Mouse (Mus musculus): ENCODE measurements around the gene Igsf21. TPM values are rescaled to one million over a fixed set of nuclear protein-coding genes. Genes with fewer than 3 reads are reported as not detected.

Gene Igsf21
- polyA plus RNA-seq, 1 experiment from 2014 or later, result 0.39 TPM

GRCm38 (mm10) chr4:140214406-140214805 is 32.2 kb downstream of the Igsf21 start:
- WGBS (ENCODE audit: insufficient replicate concordance), result 69% methylated on average over 14 of the region's 14 CpGs
- H3K27ac ChIP-seq (ENCODE audit: low read depth, low read length), result no peak overlapping the region
- H3K4me1 ChIP-seq (ENCODE audit: control insufficient read depth, insufficient read depth, low read length), result no peaks in the 10 kb centered on the region
- H3K9ac ChIP-seq (ENCODE audit: low read depth, low read length), result no peak overlapping the region
- H3K27me3 ChIP-seq (ENCODE audit: control insufficient read depth, insufficient read depth, low read length), result peaks cover 8% of the 10 kb centered on the region; the same call in 1 of the 2 replicates
- no peak for ATAC-seq (replicated peaks; ENCODE audit: insufficient number of reproducible peaks, low FRiP score, low TSS enrichment)
- no peaks in the 10 kb centered on the region for H3K9me3 ChIP-seq (replicated peaks; ENCODE audit: control insufficient read depth, low read length)
- no peaks in the 10 kb centered on the region for H3K36me3 ChIP-seq (ENCODE audit: control insufficient read depth, insufficient read depth, low read length)
- no peak overlapping the region for H3K4me2 ChIP-seq
- H3K4me3 ChIP-seq (ENCODE audit: low read depth, low read length), result no peak overlapping the region

- Histone ChIP-seq H3K36me3 (ENCODE audit: control insufficient read depth, insufficient read depth, low read length) (no peaks in the 10 kb centered on the region), H3K4me3 (ENCODE audit: low read depth, low read length) (no peak overlapping the region), H3K4me2 (no peak overlapping the region), H3K9ac (ENCODE audit: low read depth, low read length) (peak overlapping the region; percentile 34; the same call in 1 of the 2 replicates), H3K9me3 (replicated peaks; ENCODE audit: control insufficient read depth, low read length) (no peaks in the 10 kb centered on the region), H3K27me3 (ENCODE audit: control insufficient read depth, insufficient read depth, low read length) (peaks cover 8% of the 10 kb centered on the region; the same call in 1 of the 2 replicates), H3K27ac (ENCODE audit: low read depth, low read length) (no peak overlapping the region), H3K4me1 (ENCODE audit: control insufficient read depth, insufficient read depth, low read length) (no peaks in the 10 kb centered on the region; the same call in 1 of the 2 replicates)
- no peak for ATAC-seq (replicated peaks; ENCODE audit: insufficient number of reproducible peaks, low FRiP score, low TSS enrichment)
- 71% methylated on average over 11 of the region's 11 CpGs for whole genome bisulfite sequencing (ENCODE audit: insufficient replicate concordance)
These were observed 36.3 kb downstream of the Igsf21 start for GRCm38 (mm10) chr4:140210129-140210890.

- no peaks in the 10 kb centered on the region for H3K9me3 ChIP-seq (replicated peaks; ENCODE audit: control insufficient read depth, low read length)
- H3K9ac ChIP-seq (ENCODE audit: low read depth, low read length), result no peak overlapping the region
- H3K4me3 ChIP-seq (ENCODE audit: low read depth, low read length), result no peak overlapping the region
- no peak overlapping the region for H3K27ac ChIP-seq (ENCODE audit: low read depth, low read length)
- H3K4me2 ChIP-seq, result no peak overlapping the region
- ATAC-seq (replicated peaks; ENCODE audit: insufficient number of reproducible peaks, low FRiP score, low TSS enrichment), result no peak
- no peaks in the 10 kb centered on the region for H3K36me3 ChIP-seq (ENCODE audit: control insufficient read depth, insufficient read depth, low read length)
- WGBS (ENCODE audit: insufficient replicate concordance), result 48% methylated on average over 12 of the region's 12 CpGs
- no peaks in the 10 kb centered on the region for H3K27me3 ChIP-seq (ENCODE audit: control insufficient read depth, insufficient read depth, low read length)
- H3K4me1 ChIP-seq (ENCODE audit: control insufficient read depth, insufficient read depth, low read length), result no peaks in the 10 kb centered on the region; the same call in 1 of the 2 replicates
These were observed 40.8 kb downstream of the Igsf21 start for GRCm38 (mm10) chr4:140205811-140206231.

- no peak overlapping the region for H3K9ac ChIP-seq (ENCODE audit: low read depth, low read length)
- H3K36me3 ChIP-seq (ENCODE audit: control insufficient read depth, insufficient read depth, low read length), result no peaks in the 10 kb centered on the region
- no peaks in the 10 kb centered on the region; the same call in 1 of the 2 replicates for H3K4me1 ChIP-seq (ENCODE audit: control insufficient read depth, insufficient read depth, low read length)
- WGBS (ENCODE audit: insufficient replicate concordance), result 79% methylated on average over 10 of the region's 10 CpGs
- no peak overlapping the region for H3K4me3 ChIP-seq (ENCODE audit: low read depth, low read length)
- no peak for ATAC-seq (replicated peaks; ENCODE audit: insufficient number of reproducible peaks, low FRiP score, low TSS enrichment)
- H3K27me3 ChIP-seq (ENCODE audit: control insufficient read depth, insufficient read depth, low read length), result no peaks in the 10 kb centered on the region
- no peak overlapping the region for H3K27ac ChIP-seq (ENCODE audit: low read depth, low read length)
- no peak overlapping the region for H3K4me2 ChIP-seq
- H3K9me3 ChIP-seq (replicated peaks; ENCODE audit: control insufficient read depth, low read length), result no peaks in the 10 kb centered on the region
These were observed 41.8 kb downstream of the Igsf21 start for GRCm38 (mm10) chr4:140204775-140205174.

- H3K4me2 ChIP-seq, result no peak overlapping the region
- H3K27ac ChIP-seq (ENCODE audit: low read depth, low read length), result no peak overlapping the region
- H3K9me3 ChIP-seq (replicated peaks; ENCODE audit: control insufficient read depth, low read length), result no peaks in the 10 kb centered on the region
- no peak overlapping the region for H3K9ac ChIP-seq (ENCODE audit: low read depth, low read length)
- ATAC-seq (replicated peaks; ENCODE audit: insufficient number of reproducible peaks, low FRiP score, low TSS enrichment), result no peak
- no peaks in the 10 kb centered on the region; the same call in 1 of the 2 replicates for H3K27me3 ChIP-seq (ENCODE audit: control insufficient read depth, insufficient read depth, low read length)
- no peak overlapping the region for H3K4me3 ChIP-seq (ENCODE audit: low read depth, low read length)
- WGBS (ENCODE audit: insufficient replicate concordance), result 81% methylated on average over 12 of the region's 12 CpGs
- H3K4me1 ChIP-seq (ENCODE audit: control insufficient read depth, insufficient read depth, low read length), result no peaks in the 10 kb centered on the region; the same call in 1 of the 2 replicates
- H3K36me3 ChIP-seq (ENCODE audit: control insufficient read depth, insufficient read depth, low read length), result no peaks in the 10 kb centered on the region
These were observed 42.8 kb downstream of the Igsf21 start for GRCm38 (mm10) chr4:140203696-140204272.

GRCm38 (mm10) chr4:140202196-140202595 is 44.4 kb downstream of the Igsf21 start:
- no peak for ATAC-seq (replicated peaks; ENCODE audit: insufficient number of reproducible peaks, low FRiP score, low TSS enrichment)
- Histone ChIP-seq H3K27me3 (ENCODE audit: control insufficient read depth, insufficient read depth, low read length) (peaks cover 3% of the 10 kb centered on the region; the same call in 1 of the 2 replicates), H3K4me3 (ENCODE audit: low read depth, low read length) (no peak overlapping the region), H3K9ac (ENCODE audit: low read depth, low read length) (no peak overlapping the region), H3K36me3 (ENCODE audit: control insufficient read depth, insufficient read depth, low read length) (no peaks in the 10 kb centered on the region), H3K27ac (ENCODE audit: low read depth, low read length) (no peak overlapping the region), H3K9me3 (replicated peaks; ENCODE audit: control insufficient read depth, low read length) (no peaks in the 10 kb centered on the region), H3K4me1 (ENCODE audit: control insufficient read depth, insufficient read depth, low read length) (no peaks in the 10 kb centered on the region; the same call in 1 of the 2 replicates), H3K4me2 (no peak overlapping the region)
- 32% methylated on average over 6 of the region's 6 CpGs for WGBS (ENCODE audit: insufficient replicate concordance)

GRCm38 (mm10) chr4:140200296-140200695 is 46.3 kb downstream of the Igsf21 start:
- H3K9me3 ChIP-seq (replicated peaks; ENCODE audit: control insufficient read depth, low read length), result no peaks in the 10 kb centered on the region
- ATAC-seq (replicated peaks; ENCODE audit: insufficient number of reproducible peaks, low FRiP score, low TSS enrichment), result no peak
- H3K4me2 ChIP-seq, result no peak overlapping the region
- peaks cover 3% of the 10 kb centered on the region; the same call in 1 of the 2 replicates for H3K27me3 ChIP-seq (ENCODE audit: control insufficient read depth, insufficient read depth, low read length)
- H3K27ac ChIP-seq (ENCODE audit: low read depth, low read length), result no peak overlapping the region
- H3K9ac ChIP-seq (ENCODE audit: low read depth, low read length), result no peak overlapping the region
- H3K4me1 ChIP-seq (ENCODE audit: control insufficient read depth, insufficient read depth, low read length), result no peaks in the 10 kb centered on the region
- H3K4me3 ChIP-seq (ENCODE audit: low read depth, low read length), result no peak overlapping the region
- no peaks in the 10 kb centered on the region for H3K36me3 ChIP-seq (ENCODE audit: control insufficient read depth, insufficient read depth, low read length)
- 60% methylated on average over 14 of the region's 14 CpGs for WGBS (ENCODE audit: insufficient replicate concordance)

- 64% methylated on average over 9 of the region's 9 CpGs for WGBS (ENCODE audit: insufficient replicate concordance)
- no peak overlapping the region for H3K4me2 ChIP-seq
- no peak overlapping the region for H3K27ac ChIP-seq (ENCODE audit: low read depth, low read length)
- H3K27me3 ChIP-seq (ENCODE audit: control insufficient read depth, insufficient read depth, low read length), result peaks cover 3% of the 10 kb centered on the region; the same call in 1 of the 2 replicates
- no peak overlapping the region for H3K9ac ChIP-seq (ENCODE audit: low read depth, low read length)
- H3K4me1 ChIP-seq (ENCODE audit: control insufficient read depth, insufficient read depth, low read length), result no peaks in the 10 kb centered on the region
- ATAC-seq (replicated peaks; ENCODE audit: insufficient number of reproducible peaks, low FRiP score, low TSS enrichment), result no peak
- no peaks in the 10 kb centered on the region for H3K9me3 ChIP-seq (replicated peaks; ENCODE audit: control insufficient read depth, low read length)
- no peak overlapping the region for H3K4me3 ChIP-seq (ENCODE audit: low read depth, low read length)
- no peaks in the 10 kb centered on the region for H3K36me3 ChIP-seq (ENCODE audit: control insufficient read depth, insufficient read depth, low read length)
These were observed 49.9 kb downstream of the Igsf21 start for GRCm38 (mm10) chr4:140196717-140197116.
